8 mouse cellular contexts compared by ENCODE assay signal in genomic region chr14:105896791-105897568, GRCm38 (mm10). TPM values are rescaled to one million over a fixed set of nuclear protein-coding genes. Genes with fewer than 3 reads are reported as not detected.
DNase-seq lines count a peak whose midpoint lies in the region; ATAC-seq and TF ChIP-seq lines count a peak whose summit lies in the region.

Gene Spry2 (minus strand): TSS chr14:105896819.

- H3K4me3 ChIP-seq in bone marrow macrophage, adult 2 months (ENCODE audit: insufficient read depth, low read length), result peak within 1 kb of the TSS; percentile 80
- peak within 1 kb of the TSS; percentile 98 for H3K4me3 ChIP-seq in embryonic fibroblast, embryonic 13.5 days (ENCODE audit: insufficient read depth, low read length)
- H3K4me3 ChIP-seq in heart, embryonic 12.5 days, result peak within 1 kb of the TSS; percentile 99
- peak within 1 kb of the TSS; percentile 63 for H3K4me3 ChIP-seq in liver, embryonic 11.5 days (ENCODE audit: low read depth, low read length)
- H3K4me3 ChIP-seq in stomach, embryonic 15.5 days (replicated peaks), result peak within 1 kb of the TSS; percentile 84

- peaks cover 11% of the 10 kb centered on the region for H3K36me3 ChIP-seq in heart, embryonic 12.5 days
- H3K36me3 ChIP-seq in liver, embryonic 11.5 days (ENCODE audit: control insufficient read depth, insufficient read depth, low read length), result peaks cover 6% of the 10 kb centered on the region; the same call in 1 of the 2 replicates
- H3K36me3 ChIP-seq in stomach, embryonic 15.5 days, result 0 out of 2 replicates have a peak, but pooled peaks cover 6% of the 10 kb centered on the region

- H3K27ac ChIP-seq in bone marrow macrophage, adult 2 months (ENCODE audit: insufficient read depth, low read depth, low read length), result peak within 1 kb of the TSS; percentile 85
- H3K27ac ChIP-seq in embryonic fibroblast, embryonic 13.5 days (ENCODE audit: insufficient read depth, low read length), result peak within 1 kb of the TSS; percentile 99
- peak within 1 kb of the TSS; percentile 100 for H3K27ac ChIP-seq in heart, embryonic 12.5 days (ENCODE audit: poor library complexity, severe bottlenecking)
- peak within 1 kb of the TSS; percentile 94 for H3K27ac ChIP-seq in liver, embryonic 11.5 days (ENCODE audit: low read depth, low read length)
- peak within 1 kb of the TSS; percentile 100 for H3K27ac ChIP-seq in stomach, embryonic 15.5 days

- peak; percentile 96 for DNase-seq in 3T3-L1 (ENCODE audit: low read depth, low spot score)
- DNase-seq in kidney, postnatal 10 days, result peak; percentile 96
- no peak for DNase-seq in liver, embryonic 11.5 days (ENCODE audit: low spot score)
- DNase-seq in naive thymus-derived CD4-positive, alpha-beta T cell, adult 2 months (ENCODE audit: low read depth), result peak; percentile 22

- ATAC-seq in heart, embryonic 12.5 days (ENCODE audit: insufficient number of reproducible peaks, low FRiP score), result peak; percentile 89
- ATAC-seq in liver, embryonic 11.5 days (replicated peaks; ENCODE audit: low FRiP score), result peak; percentile 84
- peak; percentile 92 for ATAC-seq in stomach, embryonic 15.5 days (ENCODE audit: insufficient read depth, low FRiP score, low read depth)

- peak within 1 kb of the TSS; percentile 100 for H3K9ac ChIP-seq in heart, embryonic 12.5 days
- H3K9ac ChIP-seq in liver, embryonic 11.5 days (ENCODE audit: low read depth, low read length), result peak within 1 kb of the TSS; percentile 79
- H3K9ac ChIP-seq in stomach, embryonic 15.5 days, result peak within 1 kb of the TSS; percentile 90

- H3K9me3 ChIP-seq in heart, embryonic 12.5 days (replicated peaks), result no peaks in the 10 kb centered on the region
- no peaks in the 10 kb centered on the region for H3K9me3 ChIP-seq in liver, embryonic 11.5 days (ENCODE audit: control insufficient read depth, low read length)
- no peaks in the 10 kb centered on the region for H3K9me3 ChIP-seq in stomach, embryonic 15.5 days

- WGBS in heart, embryonic 12.5 days, result under 1% methylated on average over 70 of the region's 89 CpGs
- under 1% methylated on average over 64 of the region's 89 CpGs for WGBS in liver, embryonic 11.5 days
- under 1% methylated on average over 57 of the region's 89 CpGs for WGBS in stomach, embryonic 15.5 days

- no peak for TF ChIP-seq POLR2A in bone marrow macrophage, adult 2 months (IDR thresholded peaks at IDR 0.05; ENCODE audit: borderline replicate concordance, low read depth, low read length)
- peak; percentile 64 for TF ChIP-seq POLR2A in embryonic fibroblast, embryonic 13.5 days (IDR thresholded peaks at IDR 0.05; ENCODE audit: low read depth, low read length)

- H3K4me2 ChIP-seq in heart, embryonic 12.5 days, result peak within 1 kb of the TSS; percentile 78
- H3K4me2 ChIP-seq in liver, embryonic 11.5 days, result peak within 1 kb of the TSS; percentile 89
- peak within 1 kb of the TSS; percentile 94 for H3K4me2 ChIP-seq in stomach, embryonic 15.5 days

- TF ChIP-seq CTCF in bone marrow macrophage, adult 2 months (IDR thresholded peaks at IDR 0.05; ENCODE audit: low read depth, low read length), result no peak
- no peak for TF ChIP-seq CTCF in embryonic fibroblast, embryonic 13.5 days (IDR thresholded peaks at IDR 0.05; ENCODE audit: borderline replicate concordance, insufficient read depth, low read length)

- H3K27me3 ChIP-seq in heart, embryonic 12.5 days (replicated peaks), result no peaks in the 10 kb centered on the region
- peaks cover 2% of the 10 kb centered on the region; the same call in 1 of the 2 replicates for H3K27me3 ChIP-seq in liver, embryonic 11.5 days (replicated peaks; ENCODE audit: control insufficient read depth, insufficient read depth, low read length)
- no peaks in the 10 kb centered on the region for H3K27me3 ChIP-seq in stomach, embryonic 15.5 days (replicated peaks)

- H3K4me1 ChIP-seq in bone marrow macrophage, adult 2 months (ENCODE audit: control insufficient read depth, insufficient read depth, low read length), result peaks cover 12% of the 10 kb centered on the region
- no peaks in the 10 kb centered on the region; the same call in 1 of the 2 replicates for H3K4me1 ChIP-seq in embryonic fibroblast, embryonic 13.5 days (ENCODE audit: control insufficient read depth, insufficient read depth, low read length)
- H3K4me1 ChIP-seq in heart, embryonic 12.5 days (replicated peaks), result peaks cover 14% of the 10 kb centered on the region
- no peaks in the 10 kb centered on the region; the same call in none of the 2 replicates for H3K4me1 ChIP-seq in liver, embryonic 11.5 days (replicated peaks; ENCODE audit: control insufficient read depth, insufficient read depth, low read length)
- H3K4me1 ChIP-seq in stomach, embryonic 15.5 days, result peaks cover 15% of the 10 kb centered on the region

RNA-seq across cellular contexts. Expression of gene Spry2, which starts in this region (rescaled TPM):
- polyA plus RNA-seq in bone marrow macrophage, adult 2 months (2012; ENCODE audit: insufficient read depth, insufficient read length, missing spikeins), result 3.2 and 3.5 TPM in 2 replicates
- polyA plus RNA-seq in embryonic fibroblast, embryonic 13.5 days (2011; ENCODE audit: insufficient read length, low read depth, missing spikeins), result 41.0 and 48.6 TPM in 2 replicates
- polyA plus RNA-seq in heart, embryonic 12.5 days (2016; fragmentation: Nextera tagmentation; extraction: Ambion mirVana), result 61.1 and 61.8 TPM in 2 replicates
- 13.5 and 15.3 TPM in 2 replicates for polyA plus RNA-seq in liver, embryonic 11.5 days (2014; fragmentation: Nextera tagmentation; extraction: Ambion mirVana)
- 53.3 and 53.8 TPM in 2 replicates for polyA plus RNA-seq in stomach, embryonic 15.5 days (2015; fragmentation: Nextera tagmentation; extraction: Ambion mirVana)
